Mouse (Mus musculus) brain, embryonic 14.5 days (tissue): ENCODE data around the gene Dst. TPM values are rescaled to one million over a fixed set of nuclear protein-coding genes. Genes with fewer than 3 reads are reported as not detected.
A peak's percentile ranks its signal among the peaks of the same experiment; 100 is the strongest.

Experiments
- DNase-seq: peaks from one replicate; pipeline ENCODE4 v3.0.0-alpha.2; 2011; ENCODE audit warnings: low read depth
- CTCF ChIP-seq: fragments of 200-500 bp; IDR thresholded peaks from 2 replicates; pipeline ENCODE4 v1.5.1; 2012; ENCODE audit warnings: inconsistent platforms, mild to moderate bottlenecking, moderate library complexity, borderline replicate concordance; ENCODE audit not compliant: insufficient read depth, insufficient read length; ENCODE audit errors: extremely low read depth
- POLR2A ChIP-seq: fragments of 200-500 bp; IDR thresholded peaks from 2 replicates; pipeline ENCODE4 v1.6.1; 2012; ENCODE audit warnings: mild to moderate bottlenecking, inconsistent platforms, borderline replicate concordance; ENCODE audit not compliant: poor library complexity, insufficient read depth, insufficient read length, severe bottlenecking; ENCODE audit errors: extremely low read depth
- polyA plus RNA-seq: library from polyadenylated mRNA; depleted of rRNA; stranded (reverse); fragments of >200 nt; gene quantifications from 2 replicates; pipeline ENCODE4 v1.2.3, GENCODE M21; 2012; rRNA removed

Dst gene
- polyA plus RNA-seq = 45.3 and 96.0 TPM in 2 replicates

GRCm38 (mm10) chr1:33908191-33908962 lies at the start of gene Dst:
Gene Dst (plus strand): TSS chr1:33908225.
- TF ChIP-seq POLR2A (no peak), CTCF (no peak)

GRCm38 (mm10) chr1:33869031-33869430 lies 39.0 kb upstream of the Dst start:
- DNase-seq = no peak
- no peak for TF ChIP-seq CTCF
- TF ChIP-seq POLR2A = no peak

More at GRCm38 (mm10) chr1:33908191-33908962, at the start of gene Dst:
- no peak for DNase-seq

GRCm38 (mm10) chr1:33869437-33869836 lies 38.6 kb upstream of the Dst start:
- DNase-seq = no peak
- no peak for TF ChIP-seq CTCF
- no peak for TF ChIP-seq POLR2A

- DNase-seq = peak; percentile 65
- no peak for TF ChIP-seq CTCF
- no peak for TF ChIP-seq POLR2A
Observed at GRCm38 (mm10) chr1:33873561-33873960, 34.5 kb upstream of the Dst start.

GRCm38 (mm10) chr1:33875691-33876090 lies 32.3 kb upstream of the Dst start:
- DNase-seq = no peak
- TF ChIP-seq POLR2A (no peak), CTCF (peak; percentile 40; the same call in 1 of the 2 replicates)

- TF ChIP-seq POLR2A (no peak), CTCF (no peak)
- DNase-seq = no peak
Observed at GRCm38 (mm10) chr1:33876416-33876815, 31.6 kb upstream of the Dst start.

GRCm38 (mm10) chr1:33878170-33878569 lies 29.9 kb upstream of the Dst start:
- no peak for TF ChIP-seq CTCF
- no peak for TF ChIP-seq POLR2A
- DNase-seq = no peak

GRCm38 (mm10) chr1:33883102-33883839 lies 24.8 kb upstream of the Dst start:
- TF ChIP-seq CTCF (no peak; the same call in 1 of the 2 replicates), POLR2A (no peak)
- DNase-seq = peak; percentile 45

- TF ChIP-seq CTCF (peak; percentile 61; the same call in 1 of the 2 replicates), POLR2A (no peak)
- peak; percentile 67 for DNase-seq
Observed at GRCm38 (mm10) chr1:33892784-33893183, 15.2 kb upstream of the Dst start.

- TF ChIP-seq CTCF (no peak), POLR2A (no peak)
- DNase-seq = peak; percentile 69
Observed at GRCm38 (mm10) chr1:33896116-33896515, 11.9 kb upstream of the Dst start.

- TF ChIP-seq POLR2A (no peak), CTCF (no peak)
- no peak for DNase-seq
Observed at GRCm38 (mm10) chr1:33896666-33897065, 11.4 kb upstream of the Dst start.

GRCm38 (mm10) chr1:33897426-33897825 lies 10.6 kb upstream of the Dst start:
- TF ChIP-seq CTCF (no peak), POLR2A (no peak)
- DNase-seq = no peak

- TF ChIP-seq POLR2A = no peak
- TF ChIP-seq CTCF = no peak
Observed at GRCm38 (mm10) chr1:33898373-33898772, 9.7 kb upstream of the Dst start.

More at GRCm38 (mm10) chr1:33898373-33898772, 9.7 kb upstream of the Dst start:
- DNase-seq = no peak
